Mouse (Mus musculus): Measurements from ENCODE around the gene Ulk3. TPM values are rescaled to one million over a fixed set of nuclear protein-coding genes. Genes with fewer than 3 reads are reported as not detected.
A peak's percentile ranks its signal among the peaks of the same experiment; 100 is the strongest.

Ulk3 gene
- total and polyA plus RNA-seq, 3 experiments, result 2.6 to 11.4 (median 10.0) TPM

- TF ChIP-seq ZKSCAN1 (IDR thresholded peaks at IDR 0.05; ENCODE audit: borderline replicate concordance, low read depth, low read length) (no peak), NELFE (IDR thresholded peaks at IDR 0.05; ENCODE audit: low read depth, low read length) (peak; percentile 95), UBTF (IDR thresholded peaks at IDR 0.05; ENCODE audit: low read depth, low read length) (no peak), TCF12 (IDR thresholded peaks at IDR 0.05; ENCODE audit: low read depth, low read length) (peak; percentile 73), ETS1 (conservative IDR thresholded peaks at IDR 0.05; ENCODE audit: low read depth, low read length) (no peak), BHLHE40 (IDR thresholded peaks at IDR 0.05; ENCODE audit: low read depth, low read length) (no peak), CTCF (conservative IDR thresholded peaks at IDR 0.05 in 1 of 2, IDR thresholded peaks at IDR 0.05 in 1 of 2; ENCODE audit: low read depth in 2 of 2, low read length in 2 of 2) (0 out of 4 replicates have a peak, but pooled peaks of 1 of the 2 experiments have one; percentile 0), MAX (IDR thresholded peaks at IDR 0.05; ENCODE audit: low read length) (peak; percentile 41; the same call in 1 of the 2 replicates), SMC3 (IDR thresholded peaks at IDR 0.05; ENCODE audit: low read depth, low read length) (no peak), MAZ (IDR thresholded peaks at IDR 0.05; ENCODE audit: low read depth, low read length) (0 out of 2 replicates have a peak, but pooled peaks have one; percentile 23)
Observed at GRCm38 (mm10) chr9:57560861-57561710, 28.2 kb upstream of the Ulk3 start, which contains the start of gene Scamp2 (continued).

DNA sequence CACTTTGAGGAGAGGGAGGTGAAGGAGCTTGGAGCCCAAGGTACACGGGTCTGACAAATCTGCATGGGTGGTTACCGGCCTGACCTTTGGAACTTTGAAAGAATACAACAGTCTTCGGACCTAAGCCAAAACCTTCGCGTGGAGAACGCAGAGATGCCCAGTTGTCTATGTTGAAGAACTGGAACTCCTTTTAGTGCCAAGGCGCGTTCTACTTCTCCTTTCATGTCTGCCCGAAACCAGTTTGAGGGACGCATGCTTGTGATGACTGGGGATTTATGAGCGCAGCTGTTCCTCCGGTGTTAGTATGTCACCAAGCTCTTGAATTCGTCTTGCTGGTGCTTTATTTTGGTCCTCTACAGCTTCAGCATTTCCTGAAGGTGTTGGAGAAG, 27.5 kb upstream of the Ulk3 start:
- dilution Hi-C loops (cut with MboI; ENCODE audit: extremely low pct_ligation_motif_present, extremely low pct_unique_long_range_greater_than_20kb, low sequenced_read_pairs) (no loop called here), in situ Hi-C loops (cut with MboI; ENCODE audit: low pct_ligation_motif_present, low pct_unique_long_range_greater_than_20kb, low sequenced_read_pairs) (no loop called here)
- Histone ChIP-seq H3K4me3 (replicated peaks in 1 of 3; ENCODE audit: low read depth in 2 of 3, low read length in 2 of 3, poor library complexity in 1 of 3) (peak overlapping the region; percentile 65 to 96 (median 72)), H3K27ac (ENCODE audit: insufficient read depth, low read depth) (peak overlapping the region; percentile 54), H3K27me3 (replicated peaks) (no peaks in the 10 kb centered on the region), H3K9ac (ENCODE audit: insufficient read depth, low read depth) (peak overlapping the region; percentile 42), H3K4me2 (ENCODE audit: insufficient read depth, low read depth, poor library complexity, severe bottlenecking) (peak overlapping the region; percentile 88), H3K79me2 (replicated peaks; ENCODE audit: control insufficient read depth, extremely low read depth, insufficient read depth, poor library complexity, severe bottlenecking) (peaks cover 54% of the 10 kb centered on the region), H3K9me3 (replicated peaks; ENCODE audit: low read length) (no peaks in the 10 kb centered on the region), H3K4me1 (ENCODE audit: control insufficient read depth in 1 of 2, insufficient read depth in 2 of 2) (peaks cover 20 to 81% of the 10 kb centered on the region in 2 experiments), H3K36me3 (replicated peaks in 1 of 2; ENCODE audit: control insufficient read depth in 1 of 2, insufficient read depth in 1 of 2, low read length in 1 of 2) (peaks cover 3 to 16% of the 10 kb centered on the region in 2 experiments)
- DNase-seq (ENCODE audit: extremely low read depth), result peak; percentile 77
- TF ChIP-seq KAT2A (IDR thresholded peaks at IDR 0.05; ENCODE audit: insufficient replicate concordance, low read length) (no peak), GABPA (IDR thresholded peaks at IDR 0.05; ENCODE audit: insufficient replicate concordance, low read depth, low read length) (no peak), POLR2AphosphoS2 (IDR thresholded peaks at IDR 0.05; ENCODE audit: low read depth, low read length) (no peak), BHLHE40 (IDR thresholded peaks at IDR 0.05; ENCODE audit: low read depth, low read length) (no peak), MAZ (IDR thresholded peaks at IDR 0.05; ENCODE audit: low read depth, low read length) (no peak), ELF1 (IDR thresholded peaks at IDR 0.05; ENCODE audit: low read depth, low read length) (no peak), NRF1 (IDR thresholded peaks at IDR 0.05; ENCODE audit: low read depth, low read length) (no peak), IRF4 (IDR thresholded peaks at IDR 0.05; ENCODE audit: low read depth, low read length) (peak; percentile 47), SMC3 (IDR thresholded peaks at IDR 0.05; ENCODE audit: low read depth, low read length) (no peak), JUN (IDR thresholded peaks at IDR 0.05; ENCODE audit: insufficient read depth, low read depth, low read length) (no peak), CHD1 (IDR thresholded peaks at IDR 0.05; ENCODE audit: low read depth, low read length) (no peak; the same call in 1 of the 2 replicates), MYC (IDR thresholded peaks at IDR 0.05; ENCODE audit: low read depth, low read length) (peak; percentile 50; the same call in 1 of the 2 replicates), E2F4 (IDR thresholded peaks at IDR 0.05; ENCODE audit: insufficient replicate concordance, low read depth, low read length) (no peak), RAD21 (IDR thresholded peaks at IDR 0.05; ENCODE audit: low read depth, low read length) (no peak), USF1 (IDR thresholded peaks at IDR 0.05; ENCODE audit: low read depth, low read length) (no peak), CTCF (conservative IDR thresholded peaks at IDR 0.05 in 1 of 2, IDR thresholded peaks at IDR 0.05 in 1 of 2; ENCODE audit: low read depth in 2 of 2, low read length in 2 of 2) (no peak), CHD2 (IDR thresholded peaks at IDR 0.05; ENCODE audit: low read length) (no peak), TBP (conservative IDR thresholded peaks at IDR 0.05; ENCODE audit: low read depth, low read length) (0 out of 2 replicates have a peak, but pooled peaks have one; percentile 34), HCFC1 (IDR thresholded peaks at IDR 0.05; ENCODE audit: low read depth, low read length) (no peak), JUND (conservative IDR thresholded peaks at IDR 0.05; ENCODE audit: low read depth, low read length) (no peak), ETS1 (conservative IDR thresholded peaks at IDR 0.05; ENCODE audit: low read depth, low read length) (no peak; the same call in 1 of the 2 replicates), SIN3A (IDR thresholded peaks at IDR 0.05; ENCODE audit: low read length) (no peak), UBTF (IDR thresholded peaks at IDR 0.05; ENCODE audit: low read depth, low read length) (no peak), ZKSCAN1 (IDR thresholded peaks at IDR 0.05; ENCODE audit: borderline replicate concordance, low read depth, low read length) (no peak), ZMIZ1 (IDR thresholded peaks at IDR 0.05; ENCODE audit: low read depth, low read length) (no peak), RCOR1 (conservative IDR thresholded peaks at IDR 0.05; ENCODE audit: low read depth, low read length) (no peak), PAX5 (IDR thresholded peaks at IDR 0.05; ENCODE audit: low read length) (no peak), MEF2A (IDR thresholded peaks at IDR 0.05; ENCODE audit: borderline replicate concordance, low read depth, low read length) (no peak), MAFK (IDR thresholded peaks at IDR 0.05; ENCODE audit: insufficient replicate concordance, low read length) (no peak), TCF12 (IDR thresholded peaks at IDR 0.05; ENCODE audit: low read depth, low read length) (peak; percentile 37), USF2 (conservative IDR thresholded peaks at IDR 0.05; ENCODE audit: low read depth, low read length) (no peak)

Measured in CH12.LX (cell line).